Mouse (Mus musculus) thymus, postnatal 4 days (tissue): ENCODE measurements at regions not wholly inside any gene's neighbourhood (a gene's known extent, or its start where the extent isn't known, plus 50 kb on each side); places are given as distances from the start of the nearest gene placed in this dataset.

Experiments used
- DNase-seq: peaks from one replicate; pipeline ENCODE4 v3.0.0; 2021

DNA sequence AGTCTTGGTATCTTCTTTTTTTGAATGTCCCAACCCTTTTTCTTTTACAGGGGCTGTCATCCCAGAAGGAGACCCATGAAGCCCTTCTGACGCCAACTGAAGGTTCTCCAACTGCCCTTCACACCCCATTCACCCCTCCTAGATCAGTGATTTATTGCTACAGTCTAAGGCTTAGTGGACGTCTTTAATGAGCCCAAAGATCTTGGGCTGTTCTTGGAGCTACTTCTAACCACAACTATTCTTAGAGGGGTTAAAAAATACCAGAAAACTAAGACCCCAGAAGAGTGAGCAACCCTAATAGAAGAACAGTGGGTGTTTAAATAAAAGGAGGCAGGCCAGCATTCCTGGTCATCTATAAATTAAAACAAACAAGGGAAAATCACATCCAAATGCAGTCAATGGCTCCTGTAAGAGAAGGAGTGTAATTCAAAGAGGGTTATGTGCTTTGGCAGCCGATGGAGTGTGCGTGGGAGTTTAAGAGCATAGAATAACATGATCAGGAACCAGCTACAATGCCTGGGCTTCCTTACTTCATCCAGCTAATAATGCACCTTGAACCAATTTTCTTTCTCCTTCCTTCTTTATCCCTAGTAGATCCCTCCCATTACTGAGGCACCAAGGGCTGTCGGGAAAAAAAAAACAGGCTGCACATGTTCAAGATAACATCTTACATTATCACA lies 113.3 kb downstream of the Qpct start:
- DNase-seq, result no peak

DNA sequence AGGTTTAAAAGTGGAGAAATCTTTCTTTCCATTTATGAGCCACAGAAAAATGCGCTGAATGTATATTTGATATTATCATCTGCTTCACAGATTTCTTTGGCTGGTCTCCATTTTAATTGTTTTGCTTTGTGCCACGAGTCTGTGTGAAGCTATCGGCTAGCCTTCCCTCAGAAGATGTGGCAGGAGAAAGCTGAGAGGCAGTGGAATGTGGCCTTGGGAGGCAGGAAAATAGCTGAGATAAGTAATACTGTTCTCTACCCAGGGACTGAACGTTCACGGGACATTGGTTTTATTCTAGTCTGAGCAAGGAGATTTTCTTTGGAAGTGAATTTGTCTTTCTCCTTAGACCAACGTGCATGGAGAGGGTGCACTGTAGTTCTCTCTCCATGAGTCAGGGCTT lies 112.3 kb downstream of the Qpct start:
- no peak for DNase-seq

DNA sequence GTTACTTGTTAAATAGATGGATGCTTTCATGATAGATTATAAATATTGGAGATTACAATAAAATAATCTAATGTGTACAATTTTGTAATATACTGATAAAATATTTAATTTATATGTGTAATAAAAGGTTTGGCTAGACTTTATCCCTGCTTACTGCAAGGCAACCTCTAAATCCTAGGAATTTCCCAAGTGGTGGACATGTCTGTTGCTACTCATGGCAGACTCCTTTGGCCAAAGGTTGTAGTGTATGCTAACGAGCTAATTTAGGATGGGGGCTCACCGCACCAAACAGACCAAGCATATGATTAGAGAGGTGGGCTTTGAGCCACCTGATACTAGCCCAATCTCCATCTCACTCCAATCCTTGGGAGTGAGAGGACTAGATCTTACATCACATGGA lies 102.4 kb downstream of the Qpct start:
- no peak for DNase-seq

DNA sequence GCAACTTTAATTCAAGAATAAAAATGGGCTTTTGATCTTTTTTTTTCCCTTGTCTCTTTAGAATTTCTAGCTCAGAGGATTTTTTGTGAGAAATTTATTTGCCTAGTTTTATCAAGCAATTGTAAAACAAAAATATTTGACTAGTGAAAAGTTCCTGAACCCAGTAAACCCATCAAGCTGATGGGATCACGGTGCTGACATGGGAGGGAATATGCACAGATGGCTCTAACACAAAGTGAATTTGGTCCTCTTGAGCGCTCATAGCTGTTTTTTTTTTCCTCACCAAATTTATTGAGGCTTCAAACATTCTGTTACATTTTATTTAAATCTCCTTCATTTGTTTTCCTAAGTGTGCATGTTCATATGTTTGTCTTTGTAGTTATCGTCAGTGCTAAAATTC lies 101.1 kb downstream of the Qpct start:
- DNase-seq, result no peak

DNA sequence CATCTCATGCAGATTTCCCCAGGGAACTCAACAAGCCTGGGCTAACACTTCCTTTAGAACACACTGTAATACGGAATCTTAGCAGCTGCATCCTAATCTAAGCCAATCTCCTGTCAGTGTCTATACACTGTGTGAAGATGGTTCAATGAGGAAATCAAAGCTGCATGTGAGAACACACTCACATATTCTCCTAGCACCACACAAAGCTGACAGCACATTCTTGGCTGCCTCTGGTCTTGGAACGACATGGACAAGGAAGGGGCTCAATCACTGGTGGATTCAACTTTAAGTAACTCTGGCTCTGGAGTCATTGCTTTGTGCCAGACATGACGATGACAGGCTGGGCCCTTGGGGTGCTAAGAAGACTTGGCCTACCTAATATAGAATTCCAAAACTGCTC lies 96.2 kb downstream of the Qpct start:
- no peak for DNase-seq

DNA sequence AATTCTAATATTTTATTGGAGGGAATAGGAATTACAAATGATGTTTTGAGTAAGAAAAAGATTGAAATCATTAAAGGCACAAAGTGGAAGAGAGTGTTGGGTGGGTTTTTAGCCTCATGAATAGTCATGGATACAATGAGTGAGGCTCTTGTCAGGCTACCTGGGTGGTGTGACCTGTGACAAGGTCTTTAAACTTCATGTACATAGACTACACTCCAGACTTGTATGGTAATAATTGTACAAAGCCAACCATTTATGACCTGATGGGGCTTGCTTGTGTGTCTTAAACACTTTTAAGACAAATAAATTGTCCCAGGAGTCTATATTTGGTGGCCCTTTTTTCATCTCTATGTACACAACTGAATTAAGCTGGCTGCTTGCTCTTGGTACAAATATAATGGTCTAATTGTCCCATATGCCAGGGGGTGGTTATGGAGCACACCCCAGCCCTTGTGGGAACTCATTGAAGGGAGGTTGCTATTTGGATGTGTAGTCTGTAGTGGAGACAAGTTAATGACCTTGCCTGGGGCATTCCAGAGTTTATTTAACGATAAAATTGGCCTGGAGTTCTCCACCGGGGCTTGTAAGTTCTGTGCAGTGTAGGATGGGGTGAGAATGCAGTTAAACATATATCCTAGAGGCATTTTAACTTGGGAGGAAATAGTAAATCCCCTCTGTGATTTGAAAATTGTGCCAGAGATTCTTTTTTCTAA lies 93.4 kb downstream of the Qpct start:
- no peak for DNase-seq

DNA sequence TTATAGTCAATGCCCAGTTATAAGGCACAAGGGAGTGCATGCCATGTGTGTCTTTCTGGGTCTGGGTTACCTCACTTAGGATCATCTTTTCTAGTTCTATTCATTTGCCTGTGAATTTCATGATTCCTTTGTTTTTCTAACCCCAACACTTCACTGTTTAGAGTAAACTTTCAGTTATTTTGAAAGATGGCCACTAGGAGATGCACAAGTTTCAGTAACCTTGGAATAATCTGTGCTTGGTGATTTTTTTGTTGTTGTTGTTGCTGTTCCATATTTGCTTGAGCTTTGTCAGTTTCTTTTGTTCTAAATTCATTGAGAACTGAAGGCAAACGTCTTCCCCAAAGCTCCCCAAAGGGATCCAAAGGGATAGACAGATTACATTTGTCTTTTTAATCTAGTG lies 91.3 kb downstream of the Qpct start:
- DNase-seq, result no peak
